Mouse (Mus musculus): ENCODE measurements around the gene Il2rb.

DNA sequence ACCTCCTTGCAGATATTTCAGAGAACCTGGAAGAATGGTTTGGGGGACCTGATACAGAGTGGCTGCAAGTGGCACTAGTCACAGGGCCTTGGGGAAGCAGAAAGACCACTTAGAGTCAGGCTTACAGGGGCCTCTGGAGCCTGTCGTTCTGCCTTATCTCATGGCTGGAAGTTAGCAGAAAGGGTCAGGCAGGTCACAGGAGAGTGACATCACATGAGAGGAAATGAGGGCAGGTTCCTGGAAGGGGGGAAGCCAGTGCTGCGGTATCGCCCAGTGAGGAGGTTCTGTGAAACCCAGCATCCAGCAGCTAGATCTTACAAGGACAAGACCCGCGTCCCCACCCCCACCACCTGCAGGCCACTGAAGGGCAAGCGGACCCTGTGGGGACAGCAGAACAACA lies 45.9 kb downstream of the Il2rb start:
- TF ChIP-seq ZNF384 (IDR thresholded peaks at IDR 0.05; ENCODE audit: low read depth, low read length) (no peak), HCFC1 (IDR thresholded peaks at IDR 0.05; ENCODE audit: borderline replicate concordance, insufficient read depth, low read length) (no peak), ZC3H11A (IDR thresholded peaks at IDR 0.05; ENCODE audit: borderline replicate concordance, low read depth, low read length) (no peak)

Measured in ES-E14 (cell line).